Mouse (Mus musculus) midbrain, embryonic 10.5 days (tissue): Measurements from ENCODE around the gene Fam131b. TPM values are rescaled to one million over a fixed set of nuclear protein-coding genes. Genes with fewer than 3 reads are reported as not detected.

Source experiments
- DNase-seq: peaks from one replicate; pipeline ENCODE4 v3.0.0-alpha.2; 2017; ENCODE audit warnings: low spot score
- H3K27ac ChIP-seq: fragments of 300-500 bp; sonication (generic); replicated peaks from 2 replicates; pipeline ENCODE4 v1.5.1; 2016; ENCODE audit warnings: mild to moderate bottlenecking
- H3K27me3 ChIP-seq: fragments of 300-500 bp; sonication (generic); 2 replicates; pipeline ENCODE4 v1.6.1; 2016; ENCODE audit warnings: low read depth, mild to moderate bottlenecking; ENCODE audit not compliant: poor library complexity, severe bottlenecking
- H3K36me3 ChIP-seq: fragments of 300-500 bp; sonication (generic); 2 replicates; pipeline ENCODE4 v1.6.1; 2016; ENCODE audit warnings: mild to moderate bottlenecking, moderate library complexity
- H3K4me1 ChIP-seq: fragments of 300-500 bp; sonication (generic); 2 replicates; pipeline ENCODE4 v1.6.1; 2016
- H3K4me3 ChIP-seq: fragments of 300-500 bp; sonication (generic); 2 replicates; pipeline ENCODE4 v1.5.1; 2016; ENCODE audit warnings: mild to moderate bottlenecking, moderate library complexity
- H3K9me3 ChIP-seq: fragments of 300-500 bp; sonication (generic); replicated peaks from 2 replicates; pipeline ENCODE4 v1.6.1; 2016; ENCODE audit warnings: mild to moderate bottlenecking
- WGBS: fragments of 180-500 bp; shearing (Covaris S2); methylation state at CpG from one replicate; pipeline ENCODE4 v1.1.7; 2016; 5-methylcytosine and 5-hydroxymethylcytosine counted together
- polyA plus RNA-seq: library from polyadenylated mRNA; unstranded; fragments of >200 nt; fragmentation: Nextera tagmentation; extraction: Ambion mirVana; gene quantifications from 2 replicates; pipeline ENCODE4 v1.2.1, GENCODE M21; 2016

Fam131b gene
- polyA plus RNA-seq, 1 experiment from 2014 or later: 2.2 TPM

GRCm38 (mm10) chr6:42295549-42296094 lies 28.8 kb downstream of the Fam131b start:
- no peak for DNase-seq
- H3K27me3 ChIP-seq: no peaks in the 10 kb centered on the region
- H3K27ac ChIP-seq: no peak overlapping the region
- no peaks in the 10 kb centered on the region for H3K9me3 ChIP-seq
- H3K4me1 ChIP-seq: no peaks in the 10 kb centered on the region
- H3K36me3 ChIP-seq: peaks cover 100% of the 10 kb centered on the region
- WGBS: 79% methylated on average over 3 of the region's 3 CpGs
- no peak overlapping the region for H3K4me3 ChIP-seq

- 93% methylated on average over 6 of the region's 6 CpGs for WGBS
- Histone ChIP-seq H3K27me3 (no peaks in the 10 kb centered on the region), H3K4me3 (no peak overlapping the region), H3K9me3 (no peaks in the 10 kb centered on the region), H3K27ac (no peak overlapping the region), H3K36me3 (peaks cover 86% of the 10 kb centered on the region), H3K4me1 (no peaks in the 10 kb centered on the region)
- DNase-seq: no peak
Measured at GRCm38 (mm10) chr6:42293327-42293726, 31.1 kb downstream of the Fam131b start.

GRCm38 (mm10) chr6:42287562-42287961 lies 36.9 kb downstream of the Fam131b start:
- no peak for DNase-seq
- H3K9me3 ChIP-seq: no peaks in the 10 kb centered on the region
- H3K36me3 ChIP-seq: peaks cover 79% of the 10 kb centered on the region
- no peaks in the 10 kb centered on the region for H3K4me1 ChIP-seq
- H3K27ac ChIP-seq: no peak overlapping the region
- no peak overlapping the region for H3K4me3 ChIP-seq
- H3K27me3 ChIP-seq: no peaks in the 10 kb centered on the region

GRCm38 (mm10) chr6:42286448-42286847 lies 38.0 kb downstream of the Fam131b start, which contains the start of gene Clcn1:
Gene Clcn1 (plus strand): TSS chr6:42286685.
- Histone ChIP-seq H3K4me1 (no peaks in the 10 kb centered on the region), H3K27me3 (no peaks in the 10 kb centered on the region), H3K4me3 (no peak within 1 kb of the TSS), H3K9me3 (no peaks in the 10 kb centered on the region), H3K36me3 (peaks cover 79% of the 10 kb centered on the region), H3K27ac (no peak within 1 kb of the TSS)
- 89% methylated on average over 5 of the region's 5 CpGs for WGBS
- no peak for DNase-seq

GRCm38 (mm10) chr6:42282865-42283528 lies 41.4 kb downstream of the Fam131b start:
- Histone ChIP-seq H3K27ac (no peak overlapping the region), H3K4me3 (no peak overlapping the region), H3K9me3 (no peaks in the 10 kb centered on the region), H3K36me3 (peaks cover 96% of the 10 kb centered on the region), H3K4me1 (no peaks in the 10 kb centered on the region), H3K27me3 (no peaks in the 10 kb centered on the region)
- DNase-seq: no peak
- WGBS: 75% methylated on average over 5 of the region's 5 CpGs

- H3K27me3 ChIP-seq: no peaks in the 10 kb centered on the region
- no peaks in the 10 kb centered on the region for H3K4me1 ChIP-seq
- H3K4me3 ChIP-seq: no peak overlapping the region
- DNase-seq: no peak
- WGBS: 92% methylated on average over 2 of the region's 2 CpGs
- H3K36me3 ChIP-seq: peaks cover 100% of the 10 kb centered on the region
- no peak overlapping the region for H3K27ac ChIP-seq
- no peaks in the 10 kb centered on the region for H3K9me3 ChIP-seq
Measured at GRCm38 (mm10) chr6:42276151-42276550, 48.3 kb downstream of the Fam131b start.

- DNase-seq: no peak
- Histone ChIP-seq H3K4me1 (peaks cover 11% of the 10 kb centered on the region), H3K27me3 (no peaks in the 10 kb centered on the region), H3K9me3 (no peaks in the 10 kb centered on the region), H3K36me3 (peaks cover 88% of the 10 kb centered on the region), H3K27ac (no peak overlapping the region), H3K4me3 (no peak overlapping the region)
Measured at GRCm38 (mm10) chr6:42270817-42271216, 53.6 kb downstream of the Fam131b start.

GRCm38 (mm10) chr6:42265391-42266330 lies 58.8 kb downstream of the Fam131b start:
- DNase-seq: no peak
- Histone ChIP-seq H3K36me3 (peaks cover 36% of the 10 kb centered on the region), H3K27me3 (peaks cover 24% of the 10 kb centered on the region), H3K4me1 (peaks cover 15% of the 10 kb centered on the region), H3K27ac (peak overlapping the region; percentile 98), H3K9me3 (no peaks in the 10 kb centered on the region), H3K4me3 (peak overlapping the region; percentile 85)
- under 1% methylated on average over 21 of the region's 21 CpGs for WGBS

Other genes with a start within 250 kb of the Fam131b start
- not detected in 2 replicates for gene Tas2r139, start 183.7 kb downstream of the Fam131b start, polyA plus RNA-seq
- gene Tas2r144, start 109.3 kb downstream of the Fam131b start, polyA plus RNA-seq: not detected in 2 replicates
- gene Gstk1, start 78.7 kb downstream of the Fam131b start, polyA plus RNA-seq: 14.3 and 17.3 TPM in 2 replicates
- 0.33 and 0.42 TPM in 2 replicates for gene Tmem139, start 62.7 kb downstream of the Fam131b start, polyA plus RNA-seq
- gene Casp2, start 59.7 kb downstream of the Fam131b start, polyA plus RNA-seq: 75.4 and 81.1 TPM in 2 replicates
- 1.2 and 1.7 TPM in 2 replicates for gene Clcn1, start 38.0 kb downstream of the Fam131b start, polyA plus RNA-seq
- gene Zyx, start 25.0 kb upstream of the Fam131b start, polyA plus RNA-seq: 84.5 and 88.1 TPM in 2 replicates
- gene Epha1, start 48.6 kb upstream of the Fam131b start, polyA plus RNA-seq: 1.2 and 1.5 TPM in 2 replicates
- not detected in 2 replicates for gene Tas2r143, start 75.6 kb upstream of the Fam131b start, polyA plus RNA-seq
- gene Tas2r135, start 80.8 kb upstream of the Fam131b start, polyA plus RNA-seq: not detected in 2 replicates
- gene Tas2r126, start 109.9 kb upstream of the Fam131b start, polyA plus RNA-seq: not detected in 2 replicates
- gene Olfr458, start 140.6 kb upstream of the Fam131b start, polyA plus RNA-seq: not detected in 2 replicates
- not detected in 2 replicates for gene Olfr457, start 151.7 kb upstream of the Fam131b start, polyA plus RNA-seq
- not detected in 2 replicates for gene Olfr456, start 162.6 kb upstream of the Fam131b start, polyA plus RNA-seq
- gene Olfr455, start 222.9 kb upstream of the Fam131b start, polyA plus RNA-seq: not detected in 2 replicates